Mouse (Mus musculus): ENCODE results near the gene Praf2. TPM values are rescaled to one million over a fixed set of nuclear protein-coding genes. Genes with fewer than 3 reads are reported as not detected.
"Not testable (repeated sequence)": the region's sequence is repeated elsewhere in the genome, so short reads cannot be mapped to it uniquely, and the experiment has no call there.

The Praf2 gene
- polyA plus RNA-seq, 1 experiment from 2014 or later, result 60.3 TPM

GRCm38 (mm10) chrX:7741103-7741502 is 12.9 kb downstream of the Praf2 start:
- ATAC-seq, result no peak
- H3K27me3 ChIP-seq (replicated peaks), result no peaks in the 10 kb centered on the region
- no peaks in the 10 kb centered on the region for H3K9me3 ChIP-seq
- H3K27ac ChIP-seq, result 0 out of 2 replicates have a peak overlapping the region, but pooled peaks have one; percentile 44
- H3K9ac ChIP-seq, result no peak overlapping the region
- no peak overlapping the region for H3K4me3 ChIP-seq (replicated peaks)
- H3K36me3 ChIP-seq, result no peaks in the 10 kb centered on the region
- WGBS, result 62% methylated on average over 5 of the region's 5 CpGs
- H3K4me1 ChIP-seq (replicated peaks), result no peaks in the 10 kb centered on the region
- H3K4me2 ChIP-seq (replicated peaks), result 0 out of 2 replicates have a peak overlapping the region, but pooled peaks have one; percentile 9

- no peak for ATAC-seq
- WGBS, result 58% methylated on average over 5 of the region's 5 CpGs
- no peaks in the 10 kb centered on the region for H3K27me3 ChIP-seq (replicated peaks)
- H3K4me1 ChIP-seq (replicated peaks), result no peaks in the 10 kb centered on the region
- H3K4me3 ChIP-seq (replicated peaks), result no peak overlapping the region
- no peak overlapping the region for H3K27ac ChIP-seq
- H3K4me2 ChIP-seq (replicated peaks), result no peak overlapping the region
- H3K9me3 ChIP-seq, result no peaks in the 10 kb centered on the region
- H3K9ac ChIP-seq, result no peak overlapping the region
- H3K36me3 ChIP-seq, result no peaks in the 10 kb centered on the region
Observed at GRCm38 (mm10) chrX:7743470-7743869, 15.2 kb downstream of the Praf2 start.

- Histone ChIP-seq H3K9ac (no peak overlapping the region), H3K4me3 (replicated peaks) (no peak overlapping the region), H3K4me2 (replicated peaks) (no peak overlapping the region), H3K9me3 (no peaks in the 10 kb centered on the region), H3K27ac (no peak overlapping the region), H3K4me1 (replicated peaks) (no peaks in the 10 kb centered on the region), H3K27me3 (replicated peaks) (no peaks in the 10 kb centered on the region), H3K36me3 (no peaks in the 10 kb centered on the region)
- WGBS, result 46% methylated on average over 1 of the region's 1 CpGs
- no peak for ATAC-seq
Observed at GRCm38 (mm10) chrX:7744940-7745339, 16.7 kb downstream of the Praf2 start.

- no peak overlapping the region for H3K9ac ChIP-seq
Observed at GRCm38 (mm10) chrX:7745429-7745828, 17.2 kb downstream of the Praf2 start.

GRCm38 (mm10) chrX:7750432-7751116 is 22.3 kb downstream of the Praf2 start, which contains the start of gene Ccdc120:
Gene Ccdc120, minus strand, starts transcription at chrX:7750905.
- H3K27me3 ChIP-seq (replicated peaks), result no peaks in the 10 kb centered on the region
- peak within 1 kb of the TSS; percentile 50 for H3K9ac ChIP-seq
- peak within 1 kb of the TSS; percentile 53 for H3K4me2 ChIP-seq (replicated peaks)
- H3K4me1 ChIP-seq (replicated peaks), result no peaks in the 10 kb centered on the region
- peak within 1 kb of the TSS; percentile 49 for H3K4me3 ChIP-seq (replicated peaks)
- no peak within 1 kb of the TSS for H3K27ac ChIP-seq
- whole genome bisulfite sequencing, result 9% methylated on average over 47 of the region's 56 CpGs
- no peaks in the 10 kb centered on the region for H3K9me3 ChIP-seq
- peak; percentile 90 for ATAC-seq
- H3K36me3 ChIP-seq, result no peaks in the 10 kb centered on the region

More at GRCm38 (mm10) chrX:7745429-7745828, 17.2 kb downstream of the Praf2 start:
- no peaks in the 10 kb centered on the region for H3K36me3 ChIP-seq
- H3K9me3 ChIP-seq, result no peaks in the 10 kb centered on the region
- no peaks in the 10 kb centered on the region for H3K27me3 ChIP-seq (replicated peaks)
- no peaks in the 10 kb centered on the region for H3K4me1 ChIP-seq (replicated peaks)
- H3K4me3 ChIP-seq (replicated peaks), result no peak overlapping the region
- ATAC-seq, result no peak
- WGBS, result 83% methylated on average over 8 of the region's 8 CpGs
- no peak overlapping the region for H3K27ac ChIP-seq
- H3K4me2 ChIP-seq (replicated peaks), result no peak overlapping the region

GRCm38 (mm10) chrX:7753627-7754026 is 25.4 kb downstream of the Praf2 start:
- not testable (repeated sequence) for H3K36me3 ChIP-seq; H3K4me2 ChIP-seq (replicated peaks); ATAC-seq; H3K27ac ChIP-seq; H3K4me3 ChIP-seq (replicated peaks); H3K4me1 ChIP-seq (replicated peaks); H3K9ac ChIP-seq; H3K9me3 ChIP-seq; H3K27me3 ChIP-seq (replicated peaks)
- WGBS, result 10% methylated on average over 3 of the region's 3 CpGs

GRCm38 (mm10) chrX:7762137-7762920 is 34.1 kb downstream of the Praf2 start, which contains the start of gene Tfe3:
Gene Tfe3, plus strand, starts transcription at chrX:7762560.
- 12% methylated on average over 37 of the region's 38 CpGs for WGBS
- no peaks in the 10 kb centered on the region for H3K27me3 ChIP-seq (replicated peaks)
- peak within 1 kb of the TSS; percentile 68 for H3K4me2 ChIP-seq (replicated peaks)
- H3K9ac ChIP-seq, result peak within 1 kb of the TSS; percentile 69
- peak within 1 kb of the TSS; percentile 70 for H3K27ac ChIP-seq
- H3K36me3 ChIP-seq, result no peaks in the 10 kb centered on the region
- peak; percentile 95 for ATAC-seq
- H3K4me1 ChIP-seq (replicated peaks), result peaks cover 7% of the 10 kb centered on the region; the same call in 1 of the 2 replicates
- H3K4me3 ChIP-seq (replicated peaks), result peak within 1 kb of the TSS; percentile 62
- H3K9me3 ChIP-seq, result no peaks in the 10 kb centered on the region

GRCm38 (mm10) chrX:7762921-7763197 is 34.6 kb downstream of the Praf2 start:
- peaks cover 7% of the 10 kb centered on the region; the same call in 1 of the 2 replicates for H3K4me1 ChIP-seq (replicated peaks)
- no peaks in the 10 kb centered on the region for H3K27me3 ChIP-seq (replicated peaks)
- H3K9me3 ChIP-seq, result no peaks in the 10 kb centered on the region
- H3K4me3 ChIP-seq (replicated peaks), result peak overlapping the region; percentile 62
- 15% methylated on average over 21 of the region's 21 CpGs for WGBS
- peak; percentile 37 for ATAC-seq
- peak overlapping the region; percentile 69 for H3K9ac ChIP-seq
- no peaks in the 10 kb centered on the region for H3K36me3 ChIP-seq
- H3K27ac ChIP-seq, result peak overlapping the region; percentile 70
- peak overlapping the region; percentile 68 for H3K4me2 ChIP-seq (replicated peaks)

GRCm38 (mm10) chrX:7763631-7764393 is 35.6 kb downstream of the Praf2 start:
- 14% methylated on average over 22 of the region's 22 CpGs for WGBS
- Histone ChIP-seq H3K9me3 (no peaks in the 10 kb centered on the region), H3K4me2 (replicated peaks) (peak overlapping the region; percentile 68), H3K27me3 (replicated peaks) (no peaks in the 10 kb centered on the region), H3K36me3 (no peaks in the 10 kb centered on the region), H3K27ac (peak overlapping the region; percentile 48; the same call in 1 of the 2 replicates), H3K9ac (peak overlapping the region; percentile 69; the same call in 1 of the 2 replicates), H3K4me1 (replicated peaks) (peaks cover 7% of the 10 kb centered on the region; the same call in 1 of the 2 replicates), H3K4me3 (replicated peaks) (peak overlapping the region; percentile 62)
- peak; percentile 7; the same call in 1 of the 2 replicates for ATAC-seq

GRCm38 (mm10) chrX:7764657-7765280 is 36.5 kb downstream of the Praf2 start:
- Histone ChIP-seq H3K4me1 (replicated peaks) (peaks cover 7% of the 10 kb centered on the region; the same call in 1 of the 2 replicates), H3K4me2 (replicated peaks) (peak overlapping the region; percentile 68), H3K36me3 (no peaks in the 10 kb centered on the region), H3K4me3 (replicated peaks) (peak overlapping the region; percentile 62), H3K9me3 (no peaks in the 10 kb centered on the region), H3K9ac (no peak overlapping the region), H3K27ac (no peak overlapping the region), H3K27me3 (replicated peaks) (no peaks in the 10 kb centered on the region)
- WGBS, result 30% methylated on average over 9 of the region's 9 CpGs
- ATAC-seq, result no peak

GRCm38 (mm10) chrX:7765281-7765670 is 37.0 kb downstream of the Praf2 start:
- Histone ChIP-seq H3K9me3 (no peaks in the 10 kb centered on the region), H3K4me2 (replicated peaks) (peak overlapping the region; percentile 68), H3K36me3 (no peaks in the 10 kb centered on the region), H3K27ac (no peak overlapping the region), H3K9ac (no peak overlapping the region), H3K4me3 (replicated peaks) (peak overlapping the region; percentile 18), H3K27me3 (replicated peaks) (no peaks in the 10 kb centered on the region), H3K4me1 (replicated peaks) (peaks cover 7% of the 10 kb centered on the region; the same call in 1 of the 2 replicates)
- no peak for ATAC-seq
- 28% methylated on average over 13 of the region's 13 CpGs for WGBS

Data from intestine, embryonic 15.5 days (tissue).